Mouse (Mus musculus): Measurements from ENCODE around the gene Eif3i. TPM values are rescaled to one million over a fixed set of nuclear protein-coding genes. Genes with fewer than 3 reads are reported as not detected.

The Eif3i gene
- polyA plus RNA-seq, 2 experiments from 2014 or later: 377 to 435 TPM

GRCm38 (mm10) chr4:129618786-129619691 lies 18.6 kb upstream of the Eif3i start, which contains the start of gene Iqcc:
Gene Iqcc (minus strand): TSS chr4:129619099.
- ATAC-seq: peak; percentile 83

- no peak for ATAC-seq
Observed at GRCm38 (mm10) chr4:129618031-129618430, 17.6 kb upstream of the Eif3i start.

GRCm38 (mm10) chr4:129617121-129617641 lies 16.7 kb upstream of the Eif3i start:
- ATAC-seq: no peak

- ATAC-seq: no peak
Observed at GRCm38 (mm10) chr4:129616631-129617030, 16.2 kb upstream of the Eif3i start.

GRCm38 (mm10) chr4:129615801-129616290 lies 15.4 kb upstream of the Eif3i start:
- no peak for ATAC-seq

- ATAC-seq: no peak
Observed at GRCm38 (mm10) chr4:129614093-129614492, 13.6 kb upstream of the Eif3i start, which contains the start of gene Dcdc2b. Gene Dcdc2b (minus strand): TSS chr4:129614257.

- ATAC-seq: no peak
Observed at GRCm38 (mm10) chr4:129610472-129610871, 10.0 kb upstream of the Eif3i start.

GRCm38 (mm10) chr4:129610026-129610425 lies 9.6 kb upstream of the Eif3i start:
- ATAC-seq: peak; percentile 56

GRCm38 (mm10) chr4:129609139-129609631 lies 8.7 kb upstream of the Eif3i start:
- no peak for ATAC-seq

- peak; percentile 84 for ATAC-seq
Observed at GRCm38 (mm10) chr4:129608426-129609025, 8.1 kb upstream of the Eif3i start.

GRCm38 (mm10) chr4:129588865-129589264 lies 11.6 kb downstream of the Eif3i start:
- ATAC-seq: no peak

GRCm38 (mm10) chr4:129586943-129587342 lies 13.5 kb downstream of the Eif3i start:
- no peak for ATAC-seq

- no peak for ATAC-seq
Observed at GRCm38 (mm10) chr4:129585773-129586172, 14.7 kb downstream of the Eif3i start.

- ATAC-seq: peak; percentile 53
Observed at GRCm38 (mm10) chr4:129584884-129585608, 15.4 kb downstream of the Eif3i start.

GRCm38 (mm10) chr4:129584370-129584769 lies 16.1 kb downstream of the Eif3i start:
- ATAC-seq: no peak

- no peak for ATAC-seq
Observed at GRCm38 (mm10) chr4:129582251-129582650, 18.2 kb downstream of the Eif3i start.

GRCm38 (mm10) chr4:129580347-129580746 lies 20.1 kb downstream of the Eif3i start:
- peak; percentile 68 for ATAC-seq

GRCm38 (mm10) chr4:129578466-129578865 lies 22.0 kb downstream of the Eif3i start, which contains the start of gene Fam167b:
Gene Fam167b (minus strand): TSS chr4:129578549.
- ATAC-seq: no peak

- ATAC-seq: no peak
Observed at GRCm38 (mm10) chr4:129577688-129578087, 22.8 kb downstream of the Eif3i start.

GRCm38 (mm10) chr4:129576863-129577491 lies 23.5 kb downstream of the Eif3i start:
- ATAC-seq: no peak

GRCm38 (mm10) chr4:129575171-129575844 lies 25.1 kb downstream of the Eif3i start:
- peak; percentile 71 for ATAC-seq

All from activated CD4-positive, CD25-positive, alpha-beta regulatory T cell, adult 4 months (primary cell).